Mouse (Mus musculus) spleen, adult 2 months (tissue): Measurements from ENCODE around the gene Olfr53.
"Not testable (repeated sequence)": the region's sequence is repeated elsewhere in the genome, so short reads cannot be mapped to it uniquely, and the experiment has no call there.

ENCODE experiments used
- CTCF ChIP-seq: fragments of 200-500 bp; IDR thresholded peaks from 2 replicates; pipeline ENCODE4 v1.5.1; 2011; ENCODE audit warnings: mild to moderate bottlenecking, inconsistent platforms; ENCODE audit not compliant: insufficient read depth, insufficient read length, insufficient replicate concordance; ENCODE audit errors: extremely low read depth
- POLR2A ChIP-seq: fragments of 200-500 bp; IDR thresholded peaks from 2 replicates; pipeline ENCODE4 v1.6.1; 2011; ENCODE audit warnings: low read depth, low read length, inconsistent platforms

DNA sequence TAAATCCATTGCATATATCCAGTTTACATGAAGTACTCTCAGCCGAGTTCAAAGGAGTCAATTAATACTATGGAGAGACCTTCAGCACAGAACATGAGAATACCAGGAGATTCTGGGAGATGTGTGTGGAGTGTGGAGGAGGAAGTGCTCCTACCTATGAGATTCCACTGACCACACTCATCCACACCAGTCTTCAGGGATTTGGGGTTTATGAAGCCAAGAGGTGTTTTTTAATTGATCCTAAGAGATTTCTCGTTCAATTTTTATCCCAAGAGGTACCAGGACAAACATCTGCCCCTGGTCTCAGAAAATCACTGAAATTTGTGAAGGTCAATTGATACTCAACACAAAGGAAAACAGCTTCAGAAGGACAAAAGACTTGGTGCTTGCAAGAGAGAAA is 45.3 kb upstream of the Olfr53 start, which contains the start of gene Olfr46:
- not testable (repeated sequence) for TF ChIP-seq CTCF, POLR2A
